Mouse (Mus musculus): ENCODE measurements around the gene Bin2. TPM values are rescaled to one million over a fixed set of nuclear protein-coding genes. Genes with fewer than 3 reads are reported as not detected.

Bin2 gene
- polyA plus RNA-seq, 1 experiment, result 114 TPM

DNA sequence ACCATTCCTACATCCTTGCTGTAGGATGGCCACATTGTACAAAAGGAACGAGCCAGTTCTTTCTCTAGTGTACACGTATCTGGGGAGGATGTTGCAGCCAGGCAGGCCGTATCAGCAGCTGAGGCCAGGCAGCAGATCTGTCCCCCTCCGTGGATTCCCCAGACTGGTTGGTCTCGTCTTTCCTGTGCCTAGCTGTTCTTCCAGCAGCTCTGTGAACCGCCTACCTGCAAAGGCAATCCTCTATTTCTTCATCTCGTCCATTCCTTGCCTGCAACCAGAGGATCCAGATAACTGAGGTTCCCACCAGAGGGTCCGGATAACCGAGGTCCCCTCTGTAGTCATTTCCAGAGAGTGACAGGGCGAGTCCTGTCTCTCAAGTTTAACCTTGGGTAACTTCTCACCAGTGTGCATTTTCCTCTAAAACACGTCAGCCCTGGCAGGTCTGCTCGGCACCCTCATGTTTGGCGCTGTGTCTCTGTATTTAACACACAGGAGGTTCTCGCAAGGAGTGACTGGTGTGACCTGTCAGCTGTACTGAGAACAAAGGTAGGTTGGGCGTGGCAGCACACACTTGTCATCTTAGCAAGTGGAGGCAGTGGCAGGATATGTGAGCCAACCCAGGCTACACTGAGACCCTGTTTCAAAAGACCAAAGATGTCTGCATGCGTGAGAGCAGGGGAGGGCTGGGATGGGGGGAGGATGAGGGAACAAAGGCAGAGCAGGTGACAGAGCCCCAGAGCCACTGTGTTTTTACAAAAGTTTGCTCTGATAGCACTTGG, 29.2 kb downstream of the Bin2 start:
- DNase-seq, result no peak
- H3K27ac ChIP-seq (ENCODE audit: control insufficient read depth, insufficient read depth, low read length), result no peak overlapping the region
- 90% methylated on average over 16 of the region's 16 CpGs for WGBS
- no peak overlapping the region for H3K4me3 ChIP-seq (ENCODE audit: control insufficient read depth, insufficient read depth, low read length)
- TF ChIP-seq CTCF (IDR thresholded peaks at IDR 0.05; ENCODE audit: borderline replicate concordance, control insufficient read depth, extremely low read depth, insufficient read depth, low read length, poor library complexity), result no peak
- TF ChIP-seq POLR2A (IDR thresholded peaks at IDR 0.05; ENCODE audit: control insufficient read depth, extremely low read depth, insufficient read depth, low read length, poor library complexity), result no peak
- H3K4me1 ChIP-seq (replicated peaks; ENCODE audit: control insufficient read depth, insufficient read depth, low read length), result peaks cover 11% of the 10 kb centered on the region
- peaks cover 15% of the 10 kb centered on the region for H3K27me3 ChIP-seq (ENCODE audit: control insufficient read depth, insufficient read depth, low read length)
- H3K36me3 ChIP-seq (ENCODE audit: control insufficient read depth, insufficient read depth, low read length), result peaks cover 47% of the 10 kb centered on the region

DNA sequence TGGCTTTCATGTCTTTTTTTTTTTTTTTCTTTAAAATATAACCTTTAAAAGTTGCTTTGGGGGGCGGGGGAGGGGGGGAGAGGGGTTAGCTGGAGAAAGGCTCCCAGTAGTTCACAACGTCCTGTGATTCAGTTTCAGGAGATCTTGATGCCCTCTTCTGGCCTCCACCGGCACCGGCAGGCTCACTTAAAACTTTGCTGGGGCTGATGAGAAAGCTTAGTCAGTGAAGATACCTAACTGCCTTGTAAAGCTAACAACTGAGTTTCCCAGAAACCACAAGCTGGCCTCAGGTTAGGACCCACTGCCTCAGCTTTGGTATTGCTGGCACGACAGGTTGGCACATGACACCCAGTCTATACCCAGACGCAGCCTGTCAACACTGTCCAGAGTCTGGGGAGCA, 31.7 kb downstream of the Bin2 start:
- Histone ChIP-seq H3K4me1 (replicated peaks; ENCODE audit: control insufficient read depth, insufficient read depth, low read length) (peaks cover 16% of the 10 kb centered on the region), H3K36me3 (ENCODE audit: control insufficient read depth, insufficient read depth, low read length) (peaks cover 24% of the 10 kb centered on the region), H3K27me3 (ENCODE audit: control insufficient read depth, insufficient read depth, low read length) (peaks cover 17% of the 10 kb centered on the region), H3K27ac (ENCODE audit: control insufficient read depth, insufficient read depth, low read length) (no peak overlapping the region), H3K4me3 (ENCODE audit: control insufficient read depth, insufficient read depth, low read length) (no peak overlapping the region)
- TF ChIP-seq POLR2A (IDR thresholded peaks at IDR 0.05; ENCODE audit: control insufficient read depth, extremely low read depth, insufficient read depth, low read length, poor library complexity), result no peak
- TF ChIP-seq CTCF (IDR thresholded peaks at IDR 0.05; ENCODE audit: borderline replicate concordance, control insufficient read depth, extremely low read depth, insufficient read depth, low read length, poor library complexity), result no peak
- WGBS, result 8% methylated on average over 6 of the region's 6 CpGs
- peak; percentile 57 for DNase-seq

DNA sequence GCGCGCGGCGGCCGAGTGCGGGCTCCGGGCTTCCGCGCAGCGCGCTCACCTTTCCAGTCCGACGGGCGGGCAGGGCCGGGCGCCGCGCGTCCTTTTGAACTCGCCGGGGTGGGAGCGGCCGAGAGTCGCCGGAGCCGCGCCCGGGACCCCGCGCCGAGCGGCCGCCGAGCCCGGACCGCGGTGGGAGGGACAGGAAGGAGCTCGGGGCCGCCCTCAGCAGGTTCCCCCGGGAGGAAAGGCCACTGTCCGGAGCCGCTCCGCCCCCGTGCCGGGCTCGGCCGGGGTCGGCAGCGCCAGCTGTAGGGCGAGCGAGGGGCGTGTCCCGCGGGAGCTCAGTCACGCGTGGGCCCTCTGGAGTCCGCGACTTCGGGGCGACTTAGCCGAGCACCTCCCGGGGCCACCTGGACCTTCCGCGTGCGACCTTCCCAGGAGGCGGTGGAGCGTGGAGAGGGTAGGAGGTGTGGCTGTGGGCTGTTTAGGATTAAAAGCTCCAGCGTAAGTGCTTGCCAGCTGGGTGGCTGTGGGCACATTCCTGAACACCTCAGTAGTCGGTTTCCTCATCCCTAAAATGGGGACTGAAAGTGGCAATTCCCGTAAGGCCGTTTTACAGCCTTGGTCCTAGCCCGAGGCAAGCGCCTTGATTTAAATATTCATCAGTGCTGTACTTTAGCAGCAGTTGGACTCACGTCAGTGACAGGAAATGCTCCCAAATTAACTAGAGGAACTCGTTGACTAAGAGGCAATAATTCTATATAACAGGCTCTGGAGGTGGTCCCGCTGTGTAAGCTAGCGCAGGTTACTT, 32.5 kb downstream of the Bin2 start, which contains the start of gene Smagp:
TSS of gene Smagp (minus strand) at position 241 of the 802 bp plus-strand sequence.
- under 1% methylated on average over 77 of the region's 77 CpGs for WGBS
- Histone ChIP-seq H3K27ac (ENCODE audit: control insufficient read depth, insufficient read depth, low read length) (no peak within 1 kb of the TSS), H3K27me3 (ENCODE audit: control insufficient read depth, insufficient read depth, low read length) (peaks cover 17% of the 10 kb centered on the region), H3K4me1 (replicated peaks; ENCODE audit: control insufficient read depth, insufficient read depth, low read length) (peaks cover 21% of the 10 kb centered on the region), H3K36me3 (ENCODE audit: control insufficient read depth, insufficient read depth, low read length) (peaks cover 18% of the 10 kb centered on the region), H3K4me3 (ENCODE audit: control insufficient read depth, insufficient read depth, low read length) (peak within 1 kb of the TSS; percentile 37)
- DNase-seq, result no peak
- no peak for TF ChIP-seq POLR2A (IDR thresholded peaks at IDR 0.05; ENCODE audit: control insufficient read depth, extremely low read depth, insufficient read depth, low read length, poor library complexity)

DNA sequence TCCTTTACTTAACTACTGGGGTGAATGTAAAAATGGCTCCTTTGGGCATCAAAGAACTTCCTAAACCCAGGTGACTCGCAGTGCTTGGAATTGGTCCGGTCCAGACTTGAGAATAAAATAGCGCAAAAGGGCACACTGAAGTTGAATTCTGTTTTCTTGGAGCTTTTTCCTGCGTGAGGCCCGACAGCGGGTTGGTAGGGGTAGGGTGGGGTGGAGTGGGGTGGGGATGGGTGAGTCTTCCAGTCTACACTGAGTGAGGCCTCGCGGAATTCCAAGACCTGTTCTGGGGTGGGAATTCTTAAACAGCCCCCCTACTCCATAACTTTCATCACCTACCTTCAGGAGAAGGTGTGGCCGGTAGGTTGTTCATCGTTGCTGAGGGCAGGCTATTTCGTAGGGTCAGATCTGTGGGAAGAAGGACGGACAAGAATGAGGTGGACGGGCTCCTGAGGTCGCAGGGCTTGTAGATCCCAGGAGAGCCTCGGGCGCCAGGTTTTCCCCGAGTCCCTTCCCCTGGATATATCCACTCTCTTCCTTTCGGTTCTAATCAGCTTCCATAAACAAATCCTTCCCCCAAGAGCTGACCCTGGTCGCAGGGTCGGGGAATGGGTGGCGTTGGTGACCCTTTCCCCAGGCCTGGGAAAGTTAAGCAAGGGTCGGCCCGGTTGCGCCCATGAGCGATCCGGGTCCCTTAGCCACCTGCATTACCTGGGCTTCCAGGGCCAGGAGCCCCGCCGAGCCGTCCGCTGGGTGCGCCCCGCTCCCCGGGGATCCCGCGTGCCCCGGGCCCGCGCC, 33.3 kb downstream of the Bin2 start:
- Histone ChIP-seq H3K27me3 (ENCODE audit: control insufficient read depth, insufficient read depth, low read length) (peaks cover 17% of the 10 kb centered on the region), H3K36me3 (ENCODE audit: control insufficient read depth, insufficient read depth, low read length) (peaks cover 10% of the 10 kb centered on the region), H3K4me3 (ENCODE audit: control insufficient read depth, insufficient read depth, low read length) (peak overlapping the region; percentile 37), H3K4me1 (replicated peaks; ENCODE audit: control insufficient read depth, insufficient read depth, low read length) (peaks cover 27% of the 10 kb centered on the region), H3K27ac (ENCODE audit: control insufficient read depth, insufficient read depth, low read length) (no peak overlapping the region)
- TF ChIP-seq CTCF (IDR thresholded peaks at IDR 0.05; ENCODE audit: borderline replicate concordance, control insufficient read depth, extremely low read depth, insufficient read depth, low read length, poor library complexity) (no peak), POLR2A (IDR thresholded peaks at IDR 0.05; ENCODE audit: control insufficient read depth, extremely low read depth, insufficient read depth, low read length, poor library complexity) (no peak)
- DNase-seq, result no peak
- 12% methylated on average over 38 of the region's 38 CpGs for WGBS

DNA sequence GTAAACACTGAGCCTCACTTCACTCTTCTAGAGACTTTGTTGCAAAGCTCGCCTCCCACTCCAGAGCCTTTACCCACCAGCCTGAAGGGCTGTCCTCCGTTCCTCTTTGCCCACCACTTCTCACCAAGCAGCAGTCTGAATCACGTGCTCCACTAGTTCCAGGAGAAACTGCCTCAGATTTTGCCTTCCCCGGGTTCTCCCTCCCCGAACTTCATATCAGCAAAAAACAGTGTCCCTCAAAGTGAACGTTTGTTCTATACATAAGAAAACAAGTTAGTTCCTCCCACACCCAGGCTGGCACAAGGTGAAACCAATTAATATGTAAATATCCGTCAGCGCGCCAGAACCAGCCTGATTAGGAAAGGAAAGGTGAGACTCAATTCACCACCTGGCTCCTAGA, 34.1 kb downstream of the Bin2 start:
- H3K4me3 ChIP-seq (ENCODE audit: control insufficient read depth, insufficient read depth, low read length), result no peak overlapping the region
- 17% methylated on average over 9 of the region's 9 CpGs for WGBS
- no peak overlapping the region for H3K27ac ChIP-seq (ENCODE audit: control insufficient read depth, insufficient read depth, low read length)
- no peak for DNase-seq
- H3K4me1 ChIP-seq (replicated peaks; ENCODE audit: control insufficient read depth, insufficient read depth, low read length), result peaks cover 30% of the 10 kb centered on the region
- peaks cover 5% of the 10 kb centered on the region for H3K36me3 ChIP-seq (ENCODE audit: control insufficient read depth, insufficient read depth, low read length)
- TF ChIP-seq POLR2A (IDR thresholded peaks at IDR 0.05; ENCODE audit: control insufficient read depth, extremely low read depth, insufficient read depth, low read length, poor library complexity) (no peak), CTCF (IDR thresholded peaks at IDR 0.05; ENCODE audit: borderline replicate concordance, control insufficient read depth, extremely low read depth, insufficient read depth, low read length, poor library complexity) (no peak)
- peaks cover 17% of the 10 kb centered on the region for H3K27me3 ChIP-seq (ENCODE audit: control insufficient read depth, insufficient read depth, low read length)

DNA sequence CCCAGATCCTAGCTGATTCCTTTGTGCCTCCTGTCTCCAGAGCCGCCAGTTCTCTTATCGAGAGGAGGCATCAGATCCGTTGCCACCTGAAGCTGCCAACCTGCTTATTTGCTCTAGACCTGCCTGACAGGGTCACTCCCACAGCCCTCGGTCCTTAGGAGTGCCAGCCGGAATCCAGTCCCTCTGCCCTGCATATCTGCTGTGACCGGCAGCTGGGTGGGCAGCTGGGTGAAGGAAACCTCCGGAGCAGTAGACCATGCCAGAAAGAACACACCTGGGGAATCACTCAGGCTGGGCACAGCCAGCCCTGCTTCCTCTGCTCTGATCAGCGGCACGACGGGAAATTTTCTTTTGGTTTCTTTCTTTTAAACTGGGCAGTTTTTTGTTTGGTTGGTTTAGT, 36.0 kb downstream of the Bin2 start:
- TF ChIP-seq CTCF (IDR thresholded peaks at IDR 0.05; ENCODE audit: borderline replicate concordance, control insufficient read depth, extremely low read depth, insufficient read depth, low read length, poor library complexity) (no peak), POLR2A (IDR thresholded peaks at IDR 0.05; ENCODE audit: control insufficient read depth, extremely low read depth, insufficient read depth, low read length, poor library complexity) (no peak)
- H3K27ac ChIP-seq (ENCODE audit: control insufficient read depth, insufficient read depth, low read length), result no peak overlapping the region
- H3K36me3 ChIP-seq (ENCODE audit: control insufficient read depth, insufficient read depth, low read length), result no peaks in the 10 kb centered on the region
- H3K4me1 ChIP-seq (replicated peaks; ENCODE audit: control insufficient read depth, insufficient read depth, low read length), result peaks cover 34% of the 10 kb centered on the region
- H3K27me3 ChIP-seq (ENCODE audit: control insufficient read depth, insufficient read depth, low read length), result peaks cover 17% of the 10 kb centered on the region
- WGBS, result 56% methylated on average over 10 of the region's 10 CpGs
- H3K4me3 ChIP-seq (ENCODE audit: control insufficient read depth, insufficient read depth, low read length), result no peak overlapping the region
- no peak for DNase-seq

Measured in thymus, adult 2 months (tissue).